Mouse (Mus musculus) heart, postnatal 4 days (tissue): ENCODE data around the gene Ndc1. TPM values are rescaled to one million over a fixed set of nuclear protein-coding genes. Genes with fewer than 3 reads are reported as not detected.
A peak's percentile ranks its signal among the peaks of the same experiment; 100 is the strongest.

Experiments
- DNase-seq: peaks from one replicate; pipeline ENCODE4 v3.0.0; 2021
- microRNA-seq, 2 experiments: library from miRNA; unstranded; fragments of <30 nt; microRNA quantifications; one replicate each; pipeline ENCODE4 v1.2.0; 2021 to 2022
- total RNA-seq, 2 experiments: library from RNA; stranded (reverse); gene quantifications; 2 replicates each; pipeline ENCODE4 v1.2.3; 2021

The Ndc1 gene
- total RNA-seq, 2 experiments from 2014 or later: 23.5 to 27.3 TPM

DNA sequence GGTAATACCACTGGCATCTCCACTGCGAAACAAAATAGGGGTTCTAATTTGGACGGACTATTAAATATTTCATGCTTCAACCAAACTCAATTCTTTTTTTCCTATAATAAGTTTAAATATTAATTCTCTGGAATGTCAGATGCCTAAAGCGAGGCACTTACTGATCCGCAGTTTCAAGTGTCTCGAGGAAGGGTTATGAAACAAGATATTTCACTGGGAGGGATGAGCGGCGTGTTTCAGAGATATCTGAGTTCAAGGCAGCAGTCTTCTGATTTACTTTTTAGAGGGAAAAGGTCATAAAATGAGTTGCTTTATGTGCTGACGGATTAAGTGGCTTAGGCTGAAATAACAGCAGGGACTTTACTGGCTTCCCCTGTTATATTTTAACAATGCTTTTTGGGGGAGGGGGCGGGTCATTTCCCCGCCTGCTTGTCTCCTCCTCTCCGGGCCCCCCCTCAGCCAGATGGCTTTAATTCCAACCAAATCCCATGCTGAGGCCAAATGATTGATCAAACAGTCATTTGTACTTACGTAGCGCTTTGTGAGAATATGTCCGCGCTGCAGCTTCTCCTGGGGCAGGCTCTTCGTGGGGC, 75.4 kb downstream of the Ndc1 start:
- DNase-seq: no peak

DNA sequence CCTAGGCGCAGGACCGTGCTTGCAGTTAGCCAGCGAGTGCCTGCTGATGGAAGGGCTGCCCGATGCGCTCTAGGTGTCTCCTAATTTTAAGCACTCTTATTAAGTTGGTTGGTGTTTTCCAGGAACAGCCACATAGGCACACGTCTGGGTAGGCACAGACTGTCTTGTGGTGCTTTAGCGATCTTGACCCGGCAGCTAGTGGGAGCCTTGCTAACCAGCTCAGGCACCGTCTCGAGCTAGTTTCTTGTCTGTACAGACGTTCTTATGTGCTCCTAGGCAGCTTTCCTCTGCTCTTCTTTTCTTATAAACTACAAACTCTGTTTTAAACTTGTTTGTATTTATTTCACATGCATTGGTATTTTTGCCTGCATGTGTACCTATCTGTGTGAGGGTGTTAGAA, 76.0 kb downstream of the Ndc1 start:
- no peak for DNase-seq

- DNase-seq: peak; percentile 35
These were observed 80.9 kb downstream of the Ndc1 start for GRCm38 (mm10) chr4:107448481-107448880.

DNA sequence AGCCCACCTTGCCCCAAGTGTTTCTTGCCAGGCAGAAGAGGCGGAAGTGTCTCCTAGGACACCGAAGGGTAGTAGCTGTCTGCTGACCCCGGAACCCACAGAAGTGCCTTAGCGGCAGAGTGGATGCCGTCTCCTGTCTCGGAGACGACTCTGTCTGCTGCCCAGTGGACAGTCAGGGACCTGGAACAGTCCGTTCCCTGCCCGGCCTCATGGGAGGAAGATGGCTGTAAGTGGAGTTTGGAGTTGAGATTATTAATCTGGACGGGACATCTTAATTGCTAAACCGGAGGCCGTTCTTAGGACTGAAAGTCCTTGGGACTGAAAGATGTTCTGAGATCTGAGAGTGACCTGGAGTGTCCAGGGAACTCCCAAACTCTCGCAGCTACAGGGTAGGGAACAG, 81.9 kb downstream of the Ndc1 start:
- no peak for DNase-seq

DNA sequence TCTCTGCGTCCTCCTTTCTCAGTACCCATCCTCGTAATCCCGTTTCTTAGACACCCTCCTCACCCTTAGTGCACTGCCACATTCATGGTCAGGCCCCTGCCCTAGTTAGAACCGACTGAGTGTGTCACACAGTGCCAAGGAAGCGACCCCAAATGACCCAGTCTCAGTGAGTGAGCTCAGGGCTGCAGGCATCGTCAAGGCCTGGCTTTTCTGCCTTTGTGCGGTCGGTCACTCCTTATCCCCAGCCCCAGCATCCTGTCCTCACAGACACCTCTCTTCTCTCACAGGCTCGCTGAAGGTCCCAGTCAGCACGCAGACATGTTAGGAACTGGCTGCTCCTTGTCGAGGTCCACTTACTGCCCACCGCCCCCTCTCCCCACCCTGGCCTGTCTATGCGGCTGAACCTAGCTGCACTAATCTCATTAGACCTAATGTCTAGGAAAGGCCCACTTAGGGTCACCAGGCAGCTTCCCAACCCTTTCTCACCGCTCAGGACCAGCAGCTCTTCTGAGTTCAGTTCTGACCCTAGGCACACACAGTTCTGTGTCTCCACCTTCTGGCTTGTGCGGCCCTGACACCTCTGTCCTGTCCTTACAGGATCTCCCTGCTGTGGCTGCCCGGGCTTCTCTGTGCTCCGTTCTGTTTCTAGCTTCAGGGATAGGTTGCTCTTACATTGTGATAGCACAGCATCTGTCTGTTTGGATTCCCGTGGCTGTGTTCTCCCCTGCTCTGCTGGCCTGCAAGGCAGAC, 84.9 kb downstream of the Ndc1 start:
- no peak for DNase-seq

DNA sequence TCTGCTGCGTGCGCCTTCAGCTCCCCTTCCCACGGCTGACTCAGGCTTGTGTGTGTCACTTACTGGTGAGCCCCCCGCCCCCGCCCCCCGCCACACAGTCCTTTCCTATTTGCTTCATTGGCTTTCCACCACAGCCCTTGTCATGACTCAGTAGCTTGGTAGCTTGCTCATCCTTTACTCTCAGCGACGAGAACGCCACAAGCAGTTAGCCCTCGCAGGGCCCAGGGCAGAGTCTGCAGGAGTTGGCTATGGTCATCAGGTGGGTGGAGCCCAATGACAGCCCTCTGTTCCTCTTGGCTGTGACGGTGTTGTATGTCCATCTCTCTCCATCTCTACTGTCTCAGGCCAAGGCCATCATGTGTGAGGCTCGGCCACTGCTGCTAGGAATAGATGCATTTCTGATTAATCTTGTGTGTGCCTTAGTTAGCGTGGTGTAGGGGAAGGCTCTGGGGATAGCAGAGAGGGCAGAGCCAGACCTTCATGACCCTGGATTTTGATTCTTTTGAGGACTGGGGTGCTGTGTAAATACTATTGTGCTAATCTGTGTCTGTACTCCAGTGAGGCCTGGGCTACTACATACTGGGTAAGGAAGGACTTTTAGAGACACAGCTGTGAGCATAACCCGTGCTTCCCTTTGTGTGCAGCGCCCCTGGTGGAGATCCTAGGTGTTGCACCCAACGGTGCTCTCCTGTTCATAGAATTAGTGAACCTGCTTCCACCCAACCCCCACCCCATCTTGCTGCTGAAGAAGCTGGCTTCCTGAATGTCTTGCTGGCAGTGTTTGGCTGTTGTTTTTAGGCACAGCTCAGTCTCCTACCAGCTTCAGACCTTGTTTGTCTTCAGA, 85.8 kb downstream of the Ndc1 start:
- peak; percentile 93 for DNase-seq

DNA sequence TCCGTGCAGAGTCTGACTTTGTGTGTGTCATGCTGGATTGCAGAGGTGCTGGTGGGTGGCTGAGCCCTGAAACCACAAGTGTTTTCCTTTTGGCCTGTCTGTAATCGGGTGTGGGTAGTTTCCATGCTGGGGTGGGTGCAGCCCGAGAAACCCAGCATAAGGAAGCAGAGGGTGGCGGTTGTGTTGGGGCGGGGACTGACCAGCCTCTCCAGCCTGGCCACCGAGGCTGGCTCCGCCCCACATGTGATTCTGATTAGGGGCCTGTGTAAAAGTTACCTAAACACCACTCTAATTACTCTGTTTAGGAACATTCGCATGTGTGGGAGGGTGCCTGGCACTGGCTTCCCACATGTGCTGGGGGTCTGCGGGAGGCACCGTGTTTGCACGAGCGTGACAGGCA, 90.0 kb downstream of the Ndc1 start:
- DNase-seq: no peak

DNA sequence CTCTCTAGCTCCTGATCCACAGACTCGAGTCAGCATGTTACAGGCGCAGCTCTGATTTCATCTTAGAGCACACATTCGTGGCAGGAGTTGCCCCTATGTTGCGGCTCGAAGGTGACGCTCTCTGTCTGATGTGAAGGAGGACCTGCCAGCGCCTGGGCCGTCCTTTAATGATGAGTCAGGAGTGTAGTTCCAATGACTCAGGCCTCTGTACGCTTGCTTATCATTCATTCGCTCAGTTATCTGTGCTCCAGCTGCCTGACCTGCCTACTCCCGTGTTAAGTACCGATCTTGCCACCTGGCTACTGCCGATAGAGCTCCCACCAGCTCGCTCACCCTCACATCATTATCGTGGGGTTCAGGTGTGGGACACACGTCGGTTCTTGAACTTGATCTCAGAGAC, 91.3 kb downstream of the Ndc1 start:
- no peak for DNase-seq

- no peak for DNase-seq
These were observed 91.9 kb downstream of the Ndc1 start for GRCm38 (mm10) chr4:107459461-107459860.

DNA sequence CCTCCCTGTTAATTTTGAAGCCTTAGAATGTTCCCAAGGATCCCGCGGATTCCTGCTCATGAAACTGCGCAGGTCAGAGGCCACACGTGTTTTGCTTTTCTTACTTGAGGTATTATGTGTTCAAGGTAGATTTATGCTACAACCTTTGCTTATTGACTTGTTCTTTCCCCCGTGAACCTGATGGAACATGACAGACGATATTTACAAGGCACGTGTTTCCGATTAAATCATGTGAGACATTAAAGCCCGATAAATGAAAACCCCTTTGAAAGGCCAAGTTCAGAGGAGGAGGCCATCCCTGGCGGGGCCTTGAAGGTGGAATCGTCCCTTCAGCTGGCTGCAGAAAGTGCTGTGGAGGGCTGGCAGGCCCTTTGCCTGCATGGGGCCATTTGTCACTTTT, 92.9 kb downstream of the Ndc1 start:
- no peak for DNase-seq

Small RNAs within 50 kb of the gene (microRNA-seq; reads per million reads assigned to microRNA genes)
- gene Gm24804: 0 reads per million in 2 experiments

Other genes with a start within 250 kb of the Ndc1 start
- gene Tmem59, start 189.4 kb upstream of the Ndc1 start, total RNA-seq: 100 to 1,000 TPM; 137 to 148 TPM
- 10 to 100 TPM; 13.1 to 14.9 TPM for gene Tceanc2, start 188.7 kb upstream of the Ndc1 start, total RNA-seq
- gene Ldlrad1, start 158.6 kb upstream of the Ndc1 start, total RNA-seq: not detected
- 10 to 100 TPM; 23.1 to 24.9 TPM for gene Lrrc42, start 114.3 kb upstream of the Ndc1 start, total RNA-seq
- 10 to 100 TPM; 16.1 to 18.4 TPM for gene Hspb11, start 114.2 kb upstream of the Ndc1 start, total RNA-seq
- not detected for gene Dio1, start 60.6 kb upstream of the Ndc1 start, total RNA-seq
- 10 to 100 TPM; 28.0 to 32.3 TPM for gene Yipf1, start 53.4 kb upstream of the Ndc1 start, total RNA-seq
- under 1 TPM; 0.26 to 0.79 TPM for gene Glis1, start 66.8 kb downstream of the Ndc1 start, total RNA-seq